Mouse (Mus musculus): ENCODE measurements around the gene Plau. TPM values are rescaled to one million over a fixed set of nuclear protein-coding genes. Genes with fewer than 3 reads are reported as not detected.

Plau gene
- polyA plus RNA-seq, 1 experiment, result 0.90 TPM

DNA sequence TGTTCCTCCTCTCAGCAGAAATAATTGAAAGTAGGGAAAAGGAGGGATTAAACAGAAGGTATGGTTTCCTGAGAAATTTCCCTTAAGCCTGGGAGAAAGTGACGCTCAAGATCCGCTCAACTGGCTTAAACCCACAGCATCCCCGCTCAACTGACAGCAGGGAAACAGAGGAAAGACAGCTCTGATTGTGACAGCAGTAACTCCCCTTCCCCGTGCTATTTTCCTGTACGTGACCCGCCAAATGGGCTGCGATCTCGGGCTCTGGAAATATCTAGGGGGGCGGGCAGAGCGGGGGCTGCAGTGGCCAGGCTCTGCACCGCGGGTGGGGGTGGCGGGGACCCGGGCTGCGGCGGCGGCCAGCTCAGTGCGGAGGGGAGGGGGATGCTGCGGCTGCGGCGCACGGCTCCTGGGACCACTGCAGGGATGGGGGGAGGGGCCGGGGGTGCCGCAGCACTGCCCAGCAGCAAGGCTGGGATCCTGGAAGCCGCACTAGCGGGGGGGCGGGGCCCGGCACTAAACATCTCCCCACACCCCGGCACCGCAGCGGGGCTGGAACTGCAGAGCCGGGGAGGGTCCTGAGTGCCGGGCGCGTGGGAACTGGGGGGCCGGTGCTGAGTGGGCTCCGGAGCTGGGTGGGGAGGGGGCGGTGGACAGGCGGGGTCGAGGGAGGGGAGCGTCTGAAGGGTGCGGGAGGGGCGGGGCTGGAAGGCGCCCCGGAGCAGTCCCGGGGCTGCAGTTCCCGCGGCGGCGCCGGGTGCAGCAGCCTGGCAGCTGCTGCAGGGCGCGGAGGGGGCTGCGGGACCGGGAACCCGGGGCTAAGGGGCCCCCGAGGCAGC, 43.3 kb upstream of the Plau start:
- TF ChIP-seq POLR2A (IDR thresholded peaks at IDR 0.05; ENCODE audit: borderline replicate concordance, insufficient read depth, low read length) (no peak), CTCF (IDR thresholded peaks at IDR 0.05; ENCODE audit: borderline replicate concordance, insufficient read depth, low read depth, low read length) (no peak)

GRCm38 (mm10) chr14:20793758-20794531, 42.5 kb upstream of the Plau start, which contains the start of gene Camk2g:
TSS of gene Camk2g (minus strand) at chr14:20794088.
- no peaks in the 10 kb centered on the region; the same call in 1 of the 2 replicates for H3K4me1 ChIP-seq (ENCODE audit: control insufficient read depth, insufficient read depth, low read length)
- peak within 1 kb of the TSS; percentile 86 for H3K4me3 ChIP-seq (replicated peaks; ENCODE audit: insufficient read depth, low read depth, low read length)
- H3K27me3 ChIP-seq (ENCODE audit: control insufficient read depth, insufficient read depth, low read length), result no peaks in the 10 kb centered on the region
- peak; percentile 80 to 82 for DNase-seq
- H3K27ac ChIP-seq (ENCODE audit: insufficient read depth, low read length), result peak within 1 kb of the TSS; percentile 68; the same call in 1 of the 2 replicates
- under 1% methylated on average over 63 of the region's 76 CpGs for WGBS
- TF ChIP-seq POLR2A (IDR thresholded peaks at IDR 0.05; ENCODE audit: borderline replicate concordance, insufficient read depth, low read length) (peak; percentile 58; the same call in 1 of the 2 replicates), CTCF (IDR thresholded peaks at IDR 0.05; ENCODE audit: borderline replicate concordance, insufficient read depth, low read depth, low read length) (no peak)

More for the DNA sequence above, 43.3 kb upstream of the Plau start:
- Histone ChIP-seq H3K4me3 (replicated peaks; ENCODE audit: insufficient read depth, low read depth, low read length) (peak overlapping the region; percentile 86), H3K27ac (ENCODE audit: insufficient read depth, low read length) (no peak overlapping the region), H3K4me1 (ENCODE audit: control insufficient read depth, insufficient read depth, low read length) (no peaks in the 10 kb centered on the region; the same call in 1 of the 2 replicates), H3K27me3 (ENCODE audit: control insufficient read depth, insufficient read depth, low read length) (no peaks in the 10 kb centered on the region)
- WGBS, result 1% methylated on average over 56 of the region's 57 CpGs
- peak; percentile 39 to 43 for DNase-seq

- Histone ChIP-seq H3K27me3 (ENCODE audit: control insufficient read depth, insufficient read depth, low read length) (no peaks in the 10 kb centered on the region), H3K4me1 (ENCODE audit: control insufficient read depth, insufficient read depth, low read length) (no peaks in the 10 kb centered on the region; the same call in 1 of the 2 replicates), H3K4me3 (replicated peaks; ENCODE audit: insufficient read depth, low read depth, low read length) (peak overlapping the region; percentile 79), H3K27ac (ENCODE audit: insufficient read depth, low read length) (peak overlapping the region; percentile 68; the same call in 1 of the 2 replicates)
- WGBS, result 37% methylated on average over 9 of the region's 9 CpGs
- DNase-seq, result no peak
- TF ChIP-seq POLR2A (IDR thresholded peaks at IDR 0.05; ENCODE audit: borderline replicate concordance, insufficient read depth, low read length) (no peak), CTCF (IDR thresholded peaks at IDR 0.05; ENCODE audit: borderline replicate concordance, insufficient read depth, low read depth, low read length) (no peak)
These were observed 41.9 kb upstream of the Plau start for GRCm38 (mm10) chr14:20794589-20794988.

DNA sequence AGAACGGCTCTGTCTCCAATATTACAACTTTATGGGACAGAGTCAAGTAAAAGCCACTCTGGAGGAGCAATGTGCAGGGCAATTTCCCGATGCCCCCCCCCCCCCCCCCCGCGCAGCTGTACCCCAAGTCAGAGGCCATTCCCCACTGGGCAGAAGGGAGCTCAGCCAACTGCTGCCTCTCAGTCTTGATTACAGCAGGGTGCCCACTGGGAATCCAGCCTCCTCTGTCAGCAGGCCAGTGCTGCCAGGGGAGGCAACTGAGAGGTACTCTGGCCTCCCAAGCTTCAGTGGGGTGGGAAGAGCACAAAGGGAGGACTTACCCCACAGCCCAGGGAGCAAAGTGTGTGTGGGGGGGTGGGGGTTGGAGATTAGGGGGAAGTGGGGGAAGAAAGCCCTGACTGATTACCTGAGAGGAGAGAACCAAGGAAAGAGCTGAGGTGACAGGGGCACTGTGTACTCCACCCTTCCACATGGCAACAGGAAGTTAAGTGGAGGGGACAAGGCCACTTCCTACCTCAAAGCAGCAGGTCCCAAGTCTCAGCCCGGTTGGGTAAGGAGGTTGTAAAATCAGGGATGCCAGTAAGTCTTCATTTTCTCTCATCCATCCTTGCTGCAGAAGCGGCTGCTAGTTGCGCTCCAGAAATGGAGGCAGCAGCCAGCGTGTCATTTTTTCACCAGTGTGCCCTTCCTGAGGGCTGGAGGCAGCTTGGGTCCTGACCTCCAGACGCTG, 40.9 kb upstream of the Plau start:
- DNase-seq, result no peak
- no peak for TF ChIP-seq POLR2A (IDR thresholded peaks at IDR 0.05; ENCODE audit: borderline replicate concordance, insufficient read depth, low read length)
- TF ChIP-seq CTCF (IDR thresholded peaks at IDR 0.05; ENCODE audit: borderline replicate concordance, insufficient read depth, low read depth, low read length), result no peak
- Histone ChIP-seq H3K27me3 (ENCODE audit: control insufficient read depth, insufficient read depth, low read length) (no peaks in the 10 kb centered on the region), H3K4me3 (replicated peaks; ENCODE audit: insufficient read depth, low read depth, low read length) (no peak overlapping the region), H3K27ac (ENCODE audit: insufficient read depth, low read length) (no peak overlapping the region), H3K4me1 (ENCODE audit: control insufficient read depth, insufficient read depth, low read length) (no peaks in the 10 kb centered on the region; the same call in 1 of the 2 replicates)
- 56% methylated on average over 9 of the region's 9 CpGs for WGBS

GRCm38 (mm10) chr14:20796170-20796569, 40.3 kb upstream of the Plau start:
- Histone ChIP-seq H3K4me3 (replicated peaks; ENCODE audit: insufficient read depth, low read depth, low read length) (no peak overlapping the region), H3K27ac (ENCODE audit: insufficient read depth, low read length) (no peak overlapping the region), H3K27me3 (ENCODE audit: control insufficient read depth, insufficient read depth, low read length) (no peaks in the 10 kb centered on the region), H3K4me1 (ENCODE audit: control insufficient read depth, insufficient read depth, low read length) (no peaks in the 10 kb centered on the region; the same call in 1 of the 2 replicates)
- 87% methylated on average over 8 of the region's 8 CpGs for WGBS
- DNase-seq, result no peak
- TF ChIP-seq CTCF (IDR thresholded peaks at IDR 0.05; ENCODE audit: borderline replicate concordance, insufficient read depth, low read depth, low read length), result no peak
- TF ChIP-seq POLR2A (IDR thresholded peaks at IDR 0.05; ENCODE audit: borderline replicate concordance, insufficient read depth, low read length), result no peak

GRCm38 (mm10) chr14:20796643-20797042, 39.8 kb upstream of the Plau start:
- DNase-seq, result no peak
- no peak for TF ChIP-seq POLR2A (IDR thresholded peaks at IDR 0.05; ENCODE audit: borderline replicate concordance, insufficient read depth, low read length)
- TF ChIP-seq CTCF (IDR thresholded peaks at IDR 0.05; ENCODE audit: borderline replicate concordance, insufficient read depth, low read depth, low read length), result no peak
- no peaks in the 10 kb centered on the region for H3K27me3 ChIP-seq (ENCODE audit: control insufficient read depth, insufficient read depth, low read length)
- no peak overlapping the region for H3K4me3 ChIP-seq (replicated peaks; ENCODE audit: insufficient read depth, low read depth, low read length)
- H3K4me1 ChIP-seq (ENCODE audit: control insufficient read depth, insufficient read depth, low read length), result no peaks in the 10 kb centered on the region; the same call in 1 of the 2 replicates
- H3K27ac ChIP-seq (ENCODE audit: insufficient read depth, low read length), result no peak overlapping the region
- 56% methylated on average over 8 of the region's 8 CpGs for WGBS

- H3K27me3 ChIP-seq (ENCODE audit: control insufficient read depth, insufficient read depth, low read length), result no peaks in the 10 kb centered on the region
- no peak overlapping the region for H3K4me3 ChIP-seq (replicated peaks; ENCODE audit: insufficient read depth, low read depth, low read length)
- TF ChIP-seq POLR2A (IDR thresholded peaks at IDR 0.05; ENCODE audit: borderline replicate concordance, insufficient read depth, low read length) (no peak), CTCF (IDR thresholded peaks at IDR 0.05; ENCODE audit: borderline replicate concordance, insufficient read depth, low read depth, low read length) (no peak)
- WGBS, result 81% methylated on average over 6 of the region's 6 CpGs
- no peak overlapping the region for H3K27ac ChIP-seq (ENCODE audit: insufficient read depth, low read length)
- no peak for DNase-seq
- no peaks in the 10 kb centered on the region for H3K4me1 ChIP-seq (ENCODE audit: control insufficient read depth, insufficient read depth, low read length)
These were observed 38.2 kb upstream of the Plau start for GRCm38 (mm10) chr14:20798300-20798699.
